Mouse (Mus musculus): ENCODE data around the gene Ehmt1. TPM values are rescaled to one million over a fixed set of nuclear protein-coding genes. Genes with fewer than 3 reads are reported as not detected.

Gene Ehmt1
- polyA plus RNA-seq, 1 experiment from 2014 or later: 126 TPM

DNA sequence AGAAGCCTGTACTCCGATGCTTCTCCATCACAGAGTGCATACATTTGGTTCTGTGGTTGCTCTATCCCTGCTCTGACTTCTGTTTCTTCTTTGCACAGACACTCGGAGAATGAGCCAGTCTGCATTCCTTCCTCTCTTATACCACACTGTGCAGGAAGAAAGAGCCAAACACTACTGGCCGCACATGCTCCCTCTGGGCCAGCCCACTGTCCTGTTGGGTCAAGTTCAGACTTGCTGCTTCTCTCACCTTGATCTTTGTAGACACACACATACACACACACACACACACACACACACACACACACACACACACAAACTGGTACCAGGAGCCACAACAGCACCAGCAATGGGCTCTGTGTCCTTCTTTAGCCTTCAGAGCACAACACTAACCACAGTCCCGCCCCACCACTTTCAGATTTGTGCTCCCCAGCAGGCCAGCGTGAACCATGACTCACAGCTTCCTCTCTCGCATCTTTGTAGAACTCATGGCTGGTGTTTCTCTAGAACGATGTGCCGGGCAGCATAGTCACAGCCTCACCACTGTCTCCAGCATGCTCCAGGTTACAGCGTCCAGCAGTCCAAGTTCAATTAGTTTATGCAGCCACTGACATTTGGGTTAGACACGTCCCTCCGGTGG, 143.3 kb downstream of the Ehmt1 start:
- 80% methylated on average over 11 of the region's 11 CpGs for WGBS
- H3K27me3 ChIP-seq: no peaks in the 10 kb centered on the region

DNA sequence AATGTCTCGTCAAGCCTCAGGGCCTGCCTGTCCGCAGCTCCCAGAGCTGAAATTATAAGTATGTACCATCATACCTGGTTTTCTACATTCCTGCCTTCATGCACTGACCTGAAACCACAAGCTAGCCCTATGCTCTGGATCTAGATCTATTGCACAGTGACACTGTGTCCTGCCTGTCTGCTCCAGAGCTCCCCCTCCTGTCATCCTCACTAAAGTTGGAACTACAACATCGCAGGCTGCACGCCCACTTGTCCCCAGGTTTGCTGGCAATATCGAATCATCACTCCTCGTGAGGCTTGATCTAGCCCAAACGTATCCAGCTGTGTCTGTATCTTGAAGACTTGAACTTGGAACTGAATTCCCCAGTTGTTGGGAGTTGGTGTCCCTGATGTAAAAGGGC, 144.6 kb downstream of the Ehmt1 start:
- Histone ChIP-seq H3K27ac (no peak overlapping the region), H3K4me2 (no peak overlapping the region), H3K9me3 (no peaks in the 10 kb centered on the region), H3K4me3 (no peak overlapping the region), H3K27me3 (no peaks in the 10 kb centered on the region), H3K4me1 (replicated peaks) (peaks cover 8% of the 10 kb centered on the region), H3K9ac (no peak overlapping the region), H3K36me3 (no peaks in the 10 kb centered on the region)
- WGBS: 70% methylated on average over 7 of the region's 7 CpGs
- ATAC-seq (ENCODE audit: low FRiP score): no peak

More for the DNA sequence above, 143.3 kb downstream of the Ehmt1 start:
- no peak overlapping the region for H3K4me2 ChIP-seq
- H3K4me3 ChIP-seq: no peak overlapping the region
- no peak overlapping the region for H3K27ac ChIP-seq
- H3K9ac ChIP-seq: no peak overlapping the region
- no peak for ATAC-seq (ENCODE audit: low FRiP score)
- no peaks in the 10 kb centered on the region for H3K9me3 ChIP-seq
- no peaks in the 10 kb centered on the region for H3K36me3 ChIP-seq
- peaks cover 8% of the 10 kb centered on the region for H3K4me1 ChIP-seq (replicated peaks)

DNA sequence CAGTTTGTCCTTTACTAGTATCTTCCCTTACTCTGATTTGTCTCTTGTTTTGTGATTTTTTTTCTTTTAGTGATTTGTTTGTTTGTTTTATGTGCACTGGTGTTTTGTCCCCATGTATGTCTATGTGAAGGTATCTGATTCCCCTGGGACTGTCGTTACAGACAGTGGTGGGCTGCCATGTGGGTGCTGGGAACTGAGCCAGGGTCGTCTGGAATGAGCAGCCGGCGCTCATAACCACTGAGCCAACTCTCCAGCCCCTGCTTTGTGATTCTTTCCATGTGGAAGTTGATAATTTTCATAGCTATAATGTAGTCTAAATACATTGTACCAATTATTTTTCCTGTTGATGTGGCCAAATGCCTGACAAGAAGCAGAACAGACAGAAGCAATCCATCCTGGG, 148.6 kb downstream of the Ehmt1 start:
- H3K4me2 ChIP-seq: no peak overlapping the region
- H3K4me3 ChIP-seq: no peak overlapping the region
- H3K36me3 ChIP-seq: no peaks in the 10 kb centered on the region
- no peak overlapping the region for H3K9ac ChIP-seq
- no peaks in the 10 kb centered on the region for H3K9me3 ChIP-seq
- no peaks in the 10 kb centered on the region for H3K4me1 ChIP-seq (replicated peaks)
- 84% methylated on average over 4 of the region's 4 CpGs for WGBS
- H3K27me3 ChIP-seq: peaks cover 6% of the 10 kb centered on the region; the same call in 1 of the 2 replicates
- no peak overlapping the region for H3K27ac ChIP-seq
- no peak for ATAC-seq (ENCODE audit: low FRiP score)

DNA sequence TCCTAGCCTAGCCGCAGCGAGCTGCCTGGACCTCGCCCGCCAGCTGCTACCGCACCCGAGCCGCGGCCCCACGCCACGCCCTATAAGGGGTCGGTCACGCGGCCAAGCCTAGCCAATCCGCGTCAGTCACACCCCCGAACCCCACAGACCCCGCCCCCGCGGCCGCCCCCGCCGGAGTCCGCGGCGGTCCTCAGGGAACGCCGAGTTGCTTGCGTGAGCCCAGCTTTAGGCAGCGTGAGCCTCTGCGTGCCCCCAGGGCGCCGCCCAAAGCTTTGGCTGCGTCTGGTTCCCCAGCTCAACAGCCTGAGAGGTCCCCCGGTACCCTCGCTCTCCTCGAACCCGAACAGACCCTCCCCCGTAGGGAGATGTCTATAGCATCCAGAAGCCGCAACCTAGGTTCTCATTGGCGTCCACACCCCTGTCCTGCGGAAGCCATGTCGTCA, 156.3 kb downstream of the Ehmt1 start, which contains the start of gene Cacna1b:
Gene Cacna1b (minus strand): TSS at position 38 of the 443 bp plus-strand sequence.
- H3K4me2 ChIP-seq: peak within 1 kb of the TSS; percentile 94
- no peaks in the 10 kb centered on the region for H3K9me3 ChIP-seq
- H3K4me1 ChIP-seq (replicated peaks): peaks cover 44% of the 10 kb centered on the region
- peak within 1 kb of the TSS; percentile 85 for H3K4me3 ChIP-seq
- ATAC-seq (ENCODE audit: low FRiP score): peak; percentile 92
- peaks cover 7% of the 10 kb centered on the region for H3K36me3 ChIP-seq
- H3K27me3 ChIP-seq: peaks cover 20% of the 10 kb centered on the region
- under 1% methylated on average over 42 of the region's 42 CpGs for WGBS
- peak within 1 kb of the TSS; percentile 92 for H3K9ac ChIP-seq
- peak within 1 kb of the TSS; percentile 90 for H3K27ac ChIP-seq

DNA sequence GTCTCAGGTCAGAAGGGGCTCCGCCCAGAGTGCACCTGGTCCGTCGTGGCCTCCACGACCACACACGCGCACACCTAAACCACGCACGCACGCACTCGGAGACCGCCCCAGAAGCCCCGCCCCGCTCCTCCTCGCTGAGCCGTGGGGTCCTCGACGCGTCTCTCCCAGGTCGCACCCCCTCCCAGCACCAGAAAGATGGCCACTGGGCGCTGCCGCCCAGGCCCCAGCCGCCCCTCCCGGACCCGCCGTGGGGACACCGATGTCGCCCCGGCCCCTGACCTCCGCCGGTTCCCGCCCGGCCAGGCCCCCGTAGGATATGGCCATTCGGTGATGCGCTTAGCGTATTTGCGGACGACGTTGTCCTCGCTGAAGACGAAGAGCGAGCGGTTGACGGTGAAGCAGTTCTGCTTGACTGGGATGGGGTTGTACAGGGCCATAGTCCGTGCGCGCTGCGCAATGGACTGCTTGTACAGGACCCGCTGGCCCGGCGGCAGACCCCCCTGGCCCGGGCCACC, 156.9 kb downstream of the Ehmt1 start:
- under 1% methylated on average over 52 of the region's 52 CpGs for WGBS
- peaks cover 12% of the 10 kb centered on the region for H3K36me3 ChIP-seq
- H3K9me3 ChIP-seq: no peaks in the 10 kb centered on the region
- peak; percentile 71 for ATAC-seq (ENCODE audit: low FRiP score)
- H3K27me3 ChIP-seq: peaks cover 20% of the 10 kb centered on the region
- H3K4me3 ChIP-seq: peak overlapping the region; percentile 85
- H3K9ac ChIP-seq: peak overlapping the region; percentile 92
- peak overlapping the region; percentile 94 for H3K4me2 ChIP-seq
- peak overlapping the region; percentile 90 for H3K27ac ChIP-seq
- peaks cover 49% of the 10 kb centered on the region for H3K4me1 ChIP-seq (replicated peaks)

DNA sequence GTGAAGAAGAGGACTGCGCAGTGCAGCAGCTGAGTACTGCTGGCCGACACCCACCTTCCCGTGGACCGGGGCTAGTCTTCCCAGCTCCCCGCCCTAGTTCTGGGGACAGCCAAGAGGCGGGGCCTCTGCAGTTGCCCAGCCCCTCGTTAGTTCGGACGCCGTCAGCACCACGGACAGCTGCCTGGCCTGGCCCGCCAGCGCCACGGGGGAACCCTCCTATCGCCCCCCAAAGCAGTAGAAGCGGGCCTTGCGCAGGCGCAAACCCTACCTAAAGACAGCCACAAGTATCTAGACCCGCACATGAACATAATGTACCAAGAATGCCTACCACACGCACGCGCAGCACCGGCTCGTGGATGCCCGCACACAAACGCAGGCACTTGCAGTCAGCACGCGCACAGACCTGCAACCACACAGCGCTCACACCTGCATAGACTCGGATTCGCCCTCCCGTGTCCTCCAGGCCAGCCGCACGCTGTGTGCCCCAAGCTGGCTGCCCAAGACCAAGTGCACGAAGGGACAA, 157.4 kb downstream of the Ehmt1 start:
- H3K36me3 ChIP-seq: peaks cover 17% of the 10 kb centered on the region
- peak overlapping the region; percentile 85 for H3K4me3 ChIP-seq
- peak overlapping the region; percentile 90 for H3K27ac ChIP-seq
- H3K4me1 ChIP-seq (replicated peaks): peaks cover 49% of the 10 kb centered on the region
- peaks cover 20% of the 10 kb centered on the region for H3K27me3 ChIP-seq
- peak overlapping the region; percentile 92 for H3K9ac ChIP-seq
- H3K4me2 ChIP-seq: peak overlapping the region; percentile 94
- whole genome bisulfite sequencing: under 1% methylated on average over 35 of the region's 35 CpGs
- H3K9me3 ChIP-seq: no peaks in the 10 kb centered on the region
- peak; percentile 69 for ATAC-seq (ENCODE audit: low FRiP score)

DNA sequence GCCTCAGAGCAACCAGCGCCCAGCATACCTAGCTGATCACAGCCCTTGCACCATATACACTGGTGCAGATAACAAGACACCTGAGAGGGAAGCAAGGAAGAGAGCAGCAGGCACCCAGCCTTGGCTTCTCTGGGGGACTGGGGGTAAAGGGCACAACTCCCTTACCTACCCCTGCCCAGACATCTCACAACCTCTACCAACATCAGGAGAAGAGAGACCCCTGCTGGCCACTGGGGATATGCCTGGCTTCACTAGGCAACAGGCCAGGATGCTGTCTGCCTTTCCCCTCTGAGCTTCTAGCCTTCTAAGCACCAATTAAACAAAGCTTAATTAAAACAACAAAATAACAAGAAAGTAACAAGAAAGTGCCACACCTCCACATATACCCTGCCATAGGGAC, 164.1 kb downstream of the Ehmt1 start:
- Histone ChIP-seq H3K27ac (no peak overlapping the region), H3K4me3 (no peak overlapping the region), H3K4me1 (replicated peaks) (peaks cover 49% of the 10 kb centered on the region), H3K9me3 (no peaks in the 10 kb centered on the region), H3K9ac (no peak overlapping the region), H3K36me3 (peaks cover 83% of the 10 kb centered on the region), H3K27me3 (no peaks in the 10 kb centered on the region), H3K4me2 (no peak overlapping the region)
- 100% methylated on average over 1 of the region's 1 CpGs for WGBS
- peak; percentile 18; the same call in 1 of the 2 replicates for ATAC-seq (ENCODE audit: low FRiP score)

DNA sequence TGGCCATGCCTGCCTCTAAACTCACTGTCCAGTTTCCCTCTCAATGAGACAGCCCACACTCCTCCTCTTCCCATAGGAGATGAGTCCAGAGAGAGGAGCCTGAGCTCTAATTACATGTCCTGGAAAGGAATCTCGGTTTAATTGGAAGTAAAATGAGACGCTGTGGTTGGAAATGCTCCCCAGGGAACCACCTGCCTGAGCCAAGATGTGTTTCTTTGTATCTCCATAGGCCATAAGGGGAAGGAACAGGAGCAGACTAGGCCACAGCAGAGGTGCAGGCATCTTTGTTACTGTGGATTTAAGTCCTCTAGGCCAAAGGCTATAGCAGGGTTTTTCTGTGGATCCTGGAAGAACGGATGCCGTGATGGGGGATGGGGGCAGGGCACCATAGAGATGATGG, 166.8 kb downstream of the Ehmt1 start:
- H3K4me2 ChIP-seq: no peak overlapping the region
- H3K4me1 ChIP-seq (replicated peaks): peaks cover 25% of the 10 kb centered on the region
- no peak overlapping the region for H3K4me3 ChIP-seq
- no peaks in the 10 kb centered on the region for H3K27me3 ChIP-seq
- no peak for ATAC-seq (ENCODE audit: low FRiP score)
- no peak overlapping the region for H3K27ac ChIP-seq
- 70% methylated on average over 4 of the region's 4 CpGs for WGBS
- H3K9ac ChIP-seq: no peak overlapping the region; the same call in 1 of the 2 replicates
- no peaks in the 10 kb centered on the region for H3K9me3 ChIP-seq
- peaks cover 88% of the 10 kb centered on the region for H3K36me3 ChIP-seq

DNA sequence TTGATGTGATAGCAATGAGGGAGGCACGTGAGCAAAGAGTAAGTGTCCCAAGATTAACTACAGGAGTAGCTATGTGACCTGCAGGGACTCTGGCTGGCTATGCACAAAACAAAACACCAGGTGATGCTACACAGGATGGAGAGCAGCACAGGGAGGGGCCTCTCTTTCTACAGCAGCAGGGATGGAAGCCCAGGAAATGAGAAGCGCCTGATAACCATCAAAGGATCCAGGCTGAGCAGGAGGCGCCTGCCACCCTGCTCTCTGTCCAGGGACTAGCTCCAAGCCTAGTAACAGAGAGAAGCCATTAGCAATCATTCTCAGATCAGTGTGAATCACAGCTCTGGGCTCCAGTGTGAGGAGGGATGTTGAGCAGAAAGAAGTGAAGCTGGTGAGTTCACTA, 169.4 kb downstream of the Ehmt1 start:
- no peak overlapping the region for H3K27ac ChIP-seq
- no peak overlapping the region for H3K9ac ChIP-seq
- H3K27me3 ChIP-seq: no peaks in the 10 kb centered on the region
- peaks cover 16% of the 10 kb centered on the region for H3K4me1 ChIP-seq (replicated peaks)
- H3K4me3 ChIP-seq: no peak overlapping the region
- no peaks in the 10 kb centered on the region for H3K9me3 ChIP-seq
- no peak for ATAC-seq (ENCODE audit: low FRiP score)
- WGBS: 78% methylated on average over 3 of the region's 3 CpGs
- H3K36me3 ChIP-seq: peaks cover 74% of the 10 kb centered on the region
- H3K4me2 ChIP-seq: no peak overlapping the region

DNA sequence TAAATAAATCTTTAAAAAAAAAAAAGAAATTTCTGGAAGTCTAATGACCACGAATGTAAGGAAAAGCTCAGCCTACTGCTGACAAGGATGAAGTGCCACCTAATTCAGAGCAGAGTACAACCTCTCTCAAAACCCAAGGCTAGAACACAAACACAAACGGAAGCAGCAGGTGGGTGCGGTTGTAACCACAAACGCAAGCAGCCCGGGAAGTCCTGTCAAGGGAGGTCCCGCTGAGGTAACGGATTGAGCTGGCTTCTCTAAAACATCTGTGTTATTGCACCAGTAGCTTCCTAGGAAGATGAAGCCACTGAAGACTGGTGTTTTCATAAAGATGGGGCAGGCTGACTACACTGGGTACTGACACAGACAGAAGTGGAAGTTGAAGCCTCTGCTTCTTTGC, 171.5 kb downstream of the Ehmt1 start:
- H3K36me3 ChIP-seq: peaks cover 62% of the 10 kb centered on the region
- ATAC-seq (ENCODE audit: low FRiP score): no peak
- no peak overlapping the region for H3K4me2 ChIP-seq
- H3K9ac ChIP-seq: no peak overlapping the region
- H3K4me3 ChIP-seq: no peak overlapping the region
- no peak overlapping the region for H3K27ac ChIP-seq
- no peaks in the 10 kb centered on the region for H3K9me3 ChIP-seq
- H3K27me3 ChIP-seq: no peaks in the 10 kb centered on the region
- WGBS: 74% methylated on average over 7 of the region's 7 CpGs
- H3K4me1 ChIP-seq (replicated peaks): peaks cover 7% of the 10 kb centered on the region; the same call in 1 of the 2 replicates
